Mouse (Mus musculus): ENCODE measurements around the gene Aldh4a1.

Gene Aldh4a1

DNA sequence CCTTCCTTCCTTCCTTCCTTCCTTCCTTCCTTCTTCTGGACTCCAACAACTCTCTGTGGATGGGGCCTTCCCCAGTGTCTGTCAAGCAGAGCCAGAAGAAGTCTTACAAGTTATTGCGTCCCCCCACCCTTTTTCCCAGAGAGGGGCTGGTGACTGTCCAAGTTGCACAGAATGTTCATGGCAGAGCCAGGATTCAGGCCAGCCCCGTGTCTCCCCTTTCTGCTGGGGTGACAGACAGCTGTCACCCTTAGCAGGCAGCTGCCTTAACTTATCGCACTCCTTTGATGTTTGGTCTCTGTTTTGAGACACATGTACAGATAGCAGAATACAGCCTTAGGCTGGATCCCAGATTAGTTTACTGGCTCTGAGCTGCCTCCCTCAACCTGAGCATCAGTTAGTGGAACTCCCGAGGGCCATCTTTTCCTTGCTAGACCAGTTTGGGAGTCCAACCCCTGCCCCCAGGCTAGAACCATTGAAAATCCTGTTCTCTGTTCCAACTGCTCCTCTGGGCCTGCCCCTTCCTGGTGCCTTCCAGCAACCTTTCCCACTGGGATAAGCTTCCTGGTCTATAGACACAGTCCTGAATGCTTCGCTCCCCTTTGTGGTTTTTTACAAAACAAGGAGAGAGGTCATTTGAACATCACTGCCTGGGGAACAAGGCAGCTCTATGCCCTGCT lies 33.2 kb upstream of the Aldh4a1 start:
- no peak for DNase-seq (ENCODE audit: low spot score)

DNA sequence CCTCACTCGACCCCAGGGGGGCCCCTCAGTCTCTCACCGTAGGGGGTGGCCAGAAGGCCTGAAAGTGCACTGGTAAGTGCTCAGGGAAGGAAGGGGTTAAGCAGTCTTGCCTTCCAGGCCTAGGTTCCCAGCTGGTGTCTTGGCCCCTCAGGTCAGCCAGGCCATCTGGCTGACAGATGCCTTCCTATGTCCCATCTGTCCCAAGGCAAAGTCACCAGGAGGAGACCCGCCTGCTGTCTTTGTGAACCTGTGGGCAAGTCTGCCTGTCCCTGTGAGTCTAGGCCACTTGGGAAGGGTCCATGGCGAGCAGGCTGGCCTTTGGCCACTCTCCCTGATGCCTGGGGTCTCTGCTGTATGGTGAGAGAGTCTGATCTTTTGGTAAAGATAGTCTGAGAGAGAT lies 32.2 kb upstream of the Aldh4a1 start:
- no peak for DNase-seq (ENCODE audit: low spot score)

DNA sequence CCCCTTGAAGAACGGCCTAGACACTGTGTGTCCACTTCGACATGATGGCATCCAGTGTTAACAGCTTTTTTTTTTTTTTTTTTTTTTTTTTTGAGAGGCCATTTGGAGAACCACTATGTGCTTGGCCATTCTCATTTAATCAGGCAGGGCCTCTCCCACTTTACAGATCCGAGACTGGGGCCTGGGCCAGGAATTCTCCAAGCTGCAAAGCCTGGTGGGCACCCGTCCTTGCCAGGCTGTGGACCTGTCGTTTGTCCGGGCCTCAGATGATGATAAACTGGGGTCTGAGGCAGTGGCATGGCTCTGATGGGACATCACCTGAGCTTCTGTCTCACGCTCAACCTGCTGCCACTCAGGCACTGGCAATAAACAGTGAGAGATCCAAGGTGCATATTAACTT lies 29.8 kb upstream of the Aldh4a1 start:
- DNase-seq (ENCODE audit: low spot score): no peak

DNA sequence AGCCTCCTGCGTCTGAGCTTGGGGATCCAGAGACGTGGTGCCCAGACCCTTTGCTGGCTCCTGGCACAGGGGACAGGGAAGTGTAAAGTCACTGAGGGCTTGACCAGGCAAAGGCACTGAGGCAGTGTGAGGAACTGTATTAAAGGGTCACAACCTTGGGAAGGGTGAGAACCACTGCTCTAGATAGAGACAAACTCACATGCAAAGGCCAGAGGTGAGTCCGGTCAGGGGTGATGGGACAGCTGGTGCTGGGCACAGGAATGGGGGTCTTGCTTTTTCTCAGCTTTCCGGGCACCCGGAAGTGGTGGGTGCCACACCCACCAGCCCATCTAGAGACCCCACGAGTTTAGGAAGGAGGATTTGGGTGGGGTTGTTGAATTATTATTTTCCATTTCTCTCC lies 29.3 kb upstream of the Aldh4a1 start:
- DNase-seq (ENCODE audit: low spot score): no peak

DNA sequence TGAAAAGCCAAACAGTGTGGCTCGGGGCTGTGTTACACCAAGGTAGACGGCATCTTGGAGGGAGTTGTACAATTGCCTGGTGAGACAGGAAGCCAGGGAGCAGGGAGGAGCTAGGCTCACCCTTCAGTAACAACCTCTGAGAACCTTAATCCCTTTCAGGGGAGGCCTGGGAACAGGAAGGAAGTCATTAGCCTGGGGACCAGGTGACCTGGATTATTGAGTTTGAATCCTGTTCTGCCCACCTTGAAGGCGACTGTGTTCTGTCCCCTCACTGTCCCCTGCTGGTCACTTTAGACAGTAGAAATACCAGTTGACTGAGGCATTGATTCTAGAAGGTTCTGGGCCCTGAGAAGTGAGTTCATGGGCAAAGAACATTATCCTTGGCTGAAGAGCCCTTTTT lies 28.6 kb upstream of the Aldh4a1 start:
- no peak for DNase-seq (ENCODE audit: low spot score)

DNA sequence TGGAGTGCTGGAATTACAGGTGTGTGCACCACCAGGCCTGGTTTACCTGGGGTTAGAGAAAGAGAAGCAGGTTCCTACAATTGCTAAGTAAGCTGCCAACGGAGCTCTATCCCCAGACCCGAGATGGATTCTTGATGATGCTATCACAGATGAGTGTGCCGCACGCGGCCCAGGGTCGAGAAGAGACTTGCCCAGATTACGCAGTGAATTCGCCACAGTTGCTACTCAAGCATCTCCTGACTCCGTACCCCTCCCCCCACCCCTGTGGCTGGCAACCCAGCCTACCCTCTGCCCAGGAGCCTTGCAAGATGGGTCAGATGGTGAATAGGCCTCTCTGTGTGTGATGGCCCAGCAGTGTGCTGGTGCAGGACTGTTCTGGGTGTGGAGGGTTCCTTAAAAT lies 26.0 kb upstream of the Aldh4a1 start:
- no peak for DNase-seq (ENCODE audit: low spot score)

DNA sequence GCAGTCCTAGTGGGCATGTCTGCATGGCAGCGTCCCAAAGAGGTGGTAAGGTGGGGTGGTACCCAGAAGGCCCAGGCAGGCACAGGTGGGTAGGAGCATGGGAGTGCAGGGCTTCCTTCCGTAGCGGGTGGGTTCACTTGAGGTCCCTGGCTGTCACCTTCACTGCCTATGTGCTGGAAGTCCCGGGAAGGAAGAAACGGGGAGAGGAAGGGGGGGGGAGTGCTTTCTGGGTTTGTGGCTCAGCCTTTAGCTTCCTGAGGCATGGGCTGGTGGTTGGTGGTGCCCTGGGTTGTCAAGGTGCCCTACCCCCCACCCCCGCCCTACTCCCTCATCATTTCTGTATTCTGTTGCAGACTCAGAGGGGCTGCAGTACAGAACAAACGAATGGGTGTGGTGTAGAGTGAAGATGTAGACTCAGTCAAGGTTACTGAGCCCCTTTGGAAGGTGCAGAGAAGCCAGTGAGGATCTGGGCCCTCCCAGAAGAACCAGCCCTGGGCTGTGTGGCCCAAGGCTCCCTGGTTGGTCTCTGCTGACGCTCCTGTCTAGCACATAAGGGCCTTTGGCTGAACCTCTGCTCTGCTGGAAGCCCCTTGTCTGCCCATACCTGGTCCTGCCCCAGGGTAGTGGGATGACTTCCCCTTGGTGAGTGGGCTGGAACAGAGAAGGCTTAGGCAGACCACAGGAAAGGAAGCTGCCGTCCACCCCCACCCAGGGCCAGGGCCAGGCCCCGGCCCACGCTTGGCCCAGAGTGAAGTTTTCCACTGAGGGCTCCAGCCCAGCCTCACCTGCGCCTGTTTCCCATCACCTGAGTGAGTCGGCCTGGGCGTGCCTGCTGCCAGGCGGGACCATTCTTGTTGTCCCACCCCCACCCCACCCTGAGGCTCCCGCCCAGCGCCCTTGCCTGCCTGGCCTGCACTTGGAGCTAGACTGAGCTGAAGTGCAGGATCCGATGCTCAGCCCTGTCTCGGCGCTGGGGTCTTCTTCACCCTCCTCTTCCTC lies 25.1 kb upstream of the Aldh4a1 start:
- no peak for DNase-seq (ENCODE audit: low spot score)

DNA sequence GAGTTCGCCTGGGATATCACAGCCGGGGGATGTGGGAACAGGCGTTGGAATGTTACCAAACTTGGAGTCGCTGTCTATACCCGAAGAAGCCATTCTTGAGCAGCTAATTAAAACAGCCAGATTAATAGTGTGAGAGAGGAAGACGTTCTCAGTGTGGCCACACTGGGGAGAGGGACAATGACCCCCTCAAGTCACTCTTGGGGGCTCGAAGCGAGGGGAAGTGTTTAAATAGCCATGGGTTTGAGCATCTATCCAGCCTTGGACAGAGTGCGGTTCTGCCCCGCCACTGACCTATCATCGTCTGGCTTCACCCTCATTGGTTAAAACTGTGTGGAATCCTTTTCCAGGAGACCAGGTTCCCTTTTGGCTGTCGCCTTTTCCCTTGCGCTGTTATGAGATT lies 24.3 kb upstream of the Aldh4a1 start:
- no peak for DNase-seq (ENCODE audit: low spot score)

DNA sequence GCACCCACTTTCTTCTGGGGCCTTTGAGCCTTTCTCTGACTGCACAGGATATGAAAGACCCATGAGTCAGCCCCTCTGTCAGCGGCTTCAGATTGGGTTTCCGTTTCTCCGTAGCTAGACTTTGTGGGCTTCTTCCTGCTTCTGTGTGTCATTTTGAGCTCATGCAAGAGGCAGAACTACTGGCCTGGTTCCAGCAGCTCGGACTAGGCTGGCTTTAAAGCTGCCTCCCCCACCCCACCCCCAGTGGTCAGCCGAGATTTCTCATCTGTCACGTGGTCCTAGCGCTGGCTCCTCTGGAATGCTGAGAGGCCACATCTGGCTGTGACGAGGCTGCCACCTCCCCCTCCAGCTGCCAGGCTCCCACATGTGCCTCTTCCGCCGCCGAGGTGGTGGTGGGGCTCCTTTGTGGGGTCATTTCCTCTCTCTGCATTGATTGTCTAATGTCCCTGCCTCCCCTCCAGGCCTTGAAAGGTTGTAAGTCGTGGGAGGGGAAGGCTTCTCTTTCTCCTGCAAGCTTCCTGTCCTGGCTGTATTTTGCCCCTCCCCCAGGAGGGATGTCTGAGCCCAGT lies 23.6 kb upstream of the Aldh4a1 start:
- peak; percentile 69 for DNase-seq (ENCODE audit: low spot score)

DNA sequence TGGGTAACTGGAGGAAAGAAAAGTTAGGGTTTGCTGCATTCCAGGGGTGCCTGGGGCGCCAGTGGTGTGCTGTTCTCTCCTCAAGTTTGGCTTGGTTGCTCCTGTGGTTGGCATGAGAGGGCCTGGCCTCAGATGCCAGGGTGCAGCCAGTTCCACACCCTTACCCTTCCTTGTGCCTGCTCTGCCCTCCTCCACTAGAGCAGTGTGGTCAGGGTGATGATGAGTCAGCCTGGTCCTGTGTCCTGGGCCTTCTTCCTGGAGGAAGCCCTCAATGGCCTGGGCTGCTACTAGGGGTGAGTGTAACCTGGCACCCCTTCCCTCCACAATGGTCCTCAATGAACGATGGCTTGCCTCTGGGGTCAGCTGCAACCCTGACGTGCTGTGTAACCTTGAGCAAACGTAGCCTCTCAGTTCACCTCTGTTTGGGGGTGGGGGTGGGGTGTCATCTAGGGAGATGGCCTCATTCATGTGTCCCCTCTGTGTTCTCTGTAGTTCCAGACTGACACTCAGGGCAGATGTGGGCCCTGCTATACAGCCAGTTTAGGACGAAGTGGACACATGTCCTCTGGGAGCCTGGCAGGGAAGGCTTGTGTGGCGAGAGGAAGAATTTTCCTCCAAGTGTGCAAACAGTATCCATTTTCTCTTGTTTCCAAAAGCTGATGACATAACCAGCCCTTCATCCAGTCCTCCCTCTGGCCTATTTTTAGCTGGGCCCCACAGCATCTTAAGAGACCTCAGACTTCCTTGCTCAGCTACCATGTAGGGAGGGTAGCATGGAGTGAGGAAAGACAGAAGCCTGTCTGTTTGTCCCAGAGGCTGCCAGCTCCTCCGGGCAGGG lies 20.9 kb upstream of the Aldh4a1 start:
- DNase-seq (ENCODE audit: low spot score): peak; percentile 42

DNA sequence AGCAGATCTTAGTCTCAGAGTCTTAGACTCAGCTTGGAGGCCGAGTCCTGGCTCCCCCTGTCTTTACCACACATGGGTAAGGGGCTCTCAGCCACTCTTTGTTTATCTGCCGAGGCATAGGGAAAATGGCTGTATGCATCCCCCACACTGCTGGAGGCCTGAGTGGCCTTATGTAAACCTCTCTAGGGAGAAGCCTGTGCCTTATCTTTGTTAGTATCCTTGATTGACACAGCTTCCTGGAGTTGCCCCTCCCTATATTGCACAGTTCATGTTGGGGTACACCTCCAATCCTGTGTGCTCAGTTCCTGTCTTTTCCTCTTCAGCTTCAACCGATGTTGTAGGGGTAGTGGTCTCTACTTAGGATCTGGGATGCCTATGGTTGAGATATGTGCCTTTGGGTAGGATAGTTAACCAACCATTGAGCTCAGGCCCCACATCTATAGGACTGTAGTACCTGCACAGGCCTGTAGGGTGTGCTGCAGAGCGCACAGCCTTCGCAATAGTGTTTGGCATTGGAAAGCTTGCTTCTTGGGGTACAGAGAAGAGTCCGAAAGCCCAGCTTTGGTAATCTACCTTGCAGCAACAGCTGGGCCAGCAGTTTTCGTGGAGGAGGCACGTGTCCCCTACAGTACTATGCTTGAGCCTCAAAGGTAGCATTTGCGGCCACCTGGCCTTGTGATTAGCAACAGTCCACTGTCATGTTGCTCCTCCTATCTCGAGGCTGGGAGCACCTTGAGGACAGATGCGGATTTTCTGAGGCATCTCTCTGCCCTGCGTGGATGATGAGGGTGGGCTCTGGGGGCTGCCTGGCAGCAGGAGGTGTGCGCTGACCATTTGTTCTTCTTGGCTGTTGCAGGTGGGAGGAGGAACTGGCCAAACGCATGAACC lies 20.1 kb upstream of the Aldh4a1 start, which contains the start of gene Gm21969:
Gm21969 (plus strand) TSS at position 830 of the 888 bp plus-strand sequence.
- no peak for DNase-seq (ENCODE audit: low spot score)

DNA sequence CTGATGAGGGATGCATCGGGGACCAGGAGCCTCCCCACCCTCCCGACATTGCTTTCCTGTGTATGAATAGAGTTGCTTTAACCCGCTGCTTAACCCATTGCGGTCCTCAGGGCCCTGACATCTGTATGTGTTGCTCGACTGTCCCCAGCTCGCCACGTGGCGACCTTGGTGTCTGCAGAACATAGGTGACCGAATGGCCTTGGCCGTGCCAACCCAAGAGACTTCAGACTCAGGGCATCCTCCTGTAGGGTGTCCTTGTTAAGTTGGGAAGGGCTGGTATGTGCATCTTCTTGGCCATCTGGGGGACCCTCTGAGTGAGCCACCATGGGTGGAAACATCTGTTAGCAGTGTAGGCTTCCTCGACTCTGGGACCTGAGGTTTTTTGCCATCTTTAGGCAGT lies 17.4 kb upstream of the Aldh4a1 start:
- no peak for DNase-seq (ENCODE audit: low spot score)

DNA sequence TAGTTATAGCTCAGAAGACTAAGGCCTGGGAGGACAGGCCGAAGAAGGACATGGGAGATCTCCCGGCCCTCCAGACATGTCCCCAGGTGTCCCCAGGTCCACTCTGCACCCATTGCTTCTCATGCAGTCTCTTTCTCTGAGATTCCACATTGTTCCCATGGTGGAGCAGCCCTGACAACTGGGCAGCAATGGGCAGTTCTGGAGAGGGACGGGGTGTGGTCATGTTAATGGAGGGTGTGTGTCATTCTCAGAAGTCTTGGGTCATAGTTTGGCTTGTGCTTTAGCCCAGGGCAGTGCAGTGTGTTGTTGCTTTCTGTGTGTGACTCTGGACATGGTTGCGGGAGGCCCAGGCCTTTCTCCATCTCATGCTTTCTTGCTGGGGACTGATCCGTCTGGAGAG lies 15.9 kb upstream of the Aldh4a1 start:
- no peak for DNase-seq (ENCODE audit: low spot score)

DNA sequence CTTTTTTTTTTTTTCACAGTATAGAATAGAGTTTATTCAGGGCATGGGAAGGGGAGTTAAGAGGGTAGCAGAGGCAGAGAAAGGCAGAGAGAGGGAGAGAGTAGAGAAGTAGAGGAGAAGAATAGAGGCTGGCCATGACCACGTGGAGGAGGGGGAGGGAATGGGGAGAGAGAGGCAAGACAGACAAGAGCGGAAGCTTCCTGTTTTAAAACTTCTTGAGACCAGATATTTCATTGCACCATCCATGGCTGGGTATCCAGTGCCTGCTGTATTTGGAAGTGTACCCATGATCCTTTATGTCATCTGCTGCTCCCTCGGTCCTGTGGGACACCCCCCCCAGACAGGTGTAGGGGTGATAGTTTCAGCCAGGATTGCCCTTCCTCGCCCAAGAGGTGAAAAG lies 13.7 kb upstream of the Aldh4a1 start:
- no peak for DNase-seq (ENCODE audit: low spot score)

DNA sequence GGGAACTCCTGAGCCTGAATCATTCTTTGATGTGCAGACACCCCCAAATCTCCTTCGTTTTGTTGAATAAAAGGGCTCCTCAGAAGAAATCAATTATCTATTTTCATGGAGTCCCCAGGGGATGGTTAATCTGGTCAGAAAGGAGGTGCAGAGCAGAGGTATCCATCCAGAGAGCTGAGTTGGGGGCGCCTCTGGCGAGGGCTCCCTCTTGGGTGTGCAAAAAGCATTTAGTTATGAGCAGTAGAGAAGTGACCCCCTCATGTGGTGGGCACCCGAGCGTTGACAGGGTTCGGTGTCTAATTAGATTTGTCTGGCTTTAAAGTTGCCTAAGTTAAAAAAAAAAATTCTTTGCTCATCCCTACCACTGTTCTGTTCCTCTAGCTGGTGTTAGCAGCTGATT lies 11.7 kb upstream of the Aldh4a1 start:
- DNase-seq (ENCODE audit: low spot score): no peak

DNA sequence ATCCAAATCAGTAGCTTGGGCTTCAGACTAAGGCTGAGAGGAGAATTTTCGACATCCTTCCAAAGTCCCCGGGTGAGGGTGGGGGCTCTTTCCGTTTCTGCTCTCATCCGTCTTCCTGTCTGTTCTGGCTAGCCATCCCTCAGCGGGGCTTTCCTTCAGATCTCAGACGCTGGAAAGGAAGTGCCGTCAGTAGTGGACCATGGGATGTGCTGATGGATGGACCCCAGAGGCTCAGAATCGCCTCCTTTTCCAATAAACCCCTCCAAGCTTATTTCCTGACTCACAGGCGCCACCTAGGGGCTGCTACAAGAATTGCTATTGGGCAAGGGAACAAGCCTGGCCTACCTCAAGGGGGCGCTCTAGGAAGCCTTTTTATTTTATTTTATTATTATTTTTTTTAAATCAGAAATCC lies 11.1 kb upstream of the Aldh4a1 start:
- peak; percentile 76 for DNase-seq (ENCODE audit: low spot score)

DNA sequence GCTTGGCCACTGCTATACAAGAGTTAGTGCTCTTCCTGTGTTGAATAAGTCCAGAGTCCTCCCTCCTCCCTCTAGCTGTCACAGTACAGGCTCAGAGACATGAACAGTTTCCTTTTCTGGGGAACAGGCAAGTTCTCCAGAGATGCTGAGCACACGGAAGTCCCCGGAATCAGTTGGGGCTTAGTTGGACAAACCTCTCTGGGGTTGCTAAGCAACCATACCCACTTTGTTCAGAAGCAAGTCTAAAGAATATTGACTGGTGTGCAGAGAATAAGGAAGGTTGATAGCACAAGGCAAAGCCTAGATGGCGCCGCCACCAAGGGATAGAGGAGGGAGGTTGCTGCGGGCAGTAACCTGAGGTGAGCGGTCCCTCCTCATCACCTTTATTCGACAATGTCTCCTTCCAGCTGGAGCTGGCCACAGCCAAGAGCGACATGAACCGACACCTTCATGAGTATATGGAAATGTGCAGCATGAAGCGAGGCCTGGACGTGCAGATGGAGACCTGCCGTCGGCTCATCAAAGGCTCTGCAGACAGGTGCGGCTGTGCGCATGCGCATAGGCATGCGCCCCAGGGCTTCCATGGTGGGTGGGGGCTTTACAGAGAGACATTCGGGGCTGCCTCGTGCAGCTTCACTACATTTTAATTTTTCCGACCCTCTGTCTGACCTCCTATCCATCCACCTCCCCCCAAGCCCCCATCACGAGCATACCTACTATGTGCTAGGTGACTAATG lies 8.0 kb upstream of the Aldh4a1 start:
- DNase-seq (ENCODE audit: low spot score): peak; percentile 38

DNA sequence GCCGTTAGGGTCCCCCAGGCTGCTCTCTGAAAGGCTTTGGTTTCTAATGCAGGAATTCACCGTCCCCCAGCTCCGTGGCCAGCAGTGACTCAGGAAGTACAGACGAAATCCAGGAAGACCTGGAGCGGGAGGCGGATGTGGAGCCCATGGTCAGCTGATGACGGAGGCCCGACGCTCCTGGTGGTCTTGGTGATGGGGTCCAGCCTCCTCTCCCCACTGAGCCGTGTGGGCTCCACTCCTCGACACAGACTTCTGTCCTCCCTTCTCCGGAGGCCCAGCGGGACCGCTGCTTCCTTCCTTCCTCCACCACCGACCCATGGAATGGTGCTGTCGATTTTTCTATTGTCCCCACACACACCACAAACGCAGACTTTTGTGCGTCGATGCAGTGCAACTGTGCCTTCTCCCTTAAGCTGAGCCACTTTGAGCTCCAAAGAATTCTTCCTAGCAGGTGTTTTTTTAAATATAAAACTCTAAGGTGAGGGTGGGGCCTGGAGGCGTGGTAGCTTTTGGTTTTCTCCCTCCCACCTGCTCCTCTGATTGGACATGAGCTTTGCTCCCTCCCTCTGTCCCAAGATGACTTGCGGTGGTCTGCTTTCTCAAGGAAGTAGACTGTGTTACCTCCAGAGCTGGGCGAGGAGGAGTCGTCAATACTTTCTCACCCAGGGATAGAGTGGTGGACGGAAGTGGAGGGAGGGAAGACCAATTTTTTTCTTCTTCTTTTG lies 6.2 kb upstream of the Aldh4a1 start:
- peak; percentile 64 for DNase-seq (ENCODE audit: low spot score)

DNA sequence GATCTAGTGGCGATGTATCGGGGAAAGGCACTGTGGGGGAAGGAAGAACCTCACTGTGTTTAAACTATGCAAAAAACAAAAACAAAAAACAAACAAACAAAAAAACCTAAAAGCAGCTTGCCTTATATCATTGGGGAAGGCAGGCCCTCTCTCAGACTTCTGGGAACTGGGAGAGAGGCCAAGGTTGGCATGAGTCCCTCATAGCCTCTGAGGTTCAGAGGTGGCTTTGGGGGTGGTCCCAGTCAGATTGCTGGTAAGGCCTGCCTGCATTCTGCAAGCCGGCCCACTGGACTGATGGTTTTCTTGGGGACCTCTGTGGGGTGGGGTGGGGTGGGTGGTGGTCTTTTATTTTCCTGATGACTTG lies 5.7 kb upstream of the Aldh4a1 start:
- no peak for DNase-seq (ENCODE audit: low spot score)

DNA sequence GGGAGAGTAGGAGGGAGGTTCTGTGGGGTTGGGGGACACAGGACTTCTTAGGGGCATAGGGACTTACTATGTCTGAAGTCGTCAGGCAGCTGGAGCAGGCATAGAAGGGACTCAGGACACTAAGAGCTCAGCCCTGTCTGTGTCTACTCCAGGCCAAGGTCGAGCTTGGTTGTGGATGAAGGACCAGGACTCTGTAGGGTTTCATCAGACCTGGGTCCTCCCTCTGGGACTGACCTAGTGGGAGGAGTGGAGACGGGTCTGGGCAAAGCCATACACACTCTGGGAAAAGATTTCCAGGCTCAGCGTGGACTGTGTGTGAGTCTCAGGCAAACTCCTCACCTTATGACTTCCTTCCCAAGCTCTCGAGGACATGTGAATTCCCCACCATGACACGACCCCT lies 2.9 kb upstream of the Aldh4a1 start:
- no peak for DNase-seq (ENCODE audit: low spot score)
